Mouse (Mus musculus) WW6 (cell line): ENCODE measurements around the gene Stoml2.
"Not testable (repeated sequence)": the region's sequence is repeated elsewhere in the genome, so short reads cannot be mapped to it uniquely, and the experiment has no call there.

ENCODE experiments used
- DNase-seq: peaks from one replicate; pipeline ENCODE4 v3.0.0-alpha.2; 2013; ENCODE audit warnings: low read depth, low spot score

Gene Stoml2

DNA sequence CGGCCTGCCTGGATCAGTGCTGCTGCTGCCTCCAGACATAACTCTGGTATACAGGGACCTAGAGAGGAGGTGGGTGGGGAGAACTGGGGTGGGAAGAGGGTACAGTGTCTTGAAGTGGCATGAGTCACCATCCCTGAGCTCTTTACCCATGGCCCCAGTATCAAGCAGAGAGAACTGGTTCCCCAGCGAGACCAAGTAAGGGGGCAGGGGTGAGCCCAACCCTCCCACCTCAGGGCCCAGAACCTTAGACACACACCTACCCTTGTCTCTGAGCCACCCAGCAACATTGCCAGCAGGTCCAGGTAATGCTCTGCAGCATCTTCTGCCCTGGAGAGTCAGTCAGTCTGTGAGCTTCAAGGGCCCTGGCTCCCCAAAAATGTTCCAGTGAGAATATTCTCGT lies 26.6 kb downstream of the Stoml2 start:
- DNase-seq = no peak

DNA sequence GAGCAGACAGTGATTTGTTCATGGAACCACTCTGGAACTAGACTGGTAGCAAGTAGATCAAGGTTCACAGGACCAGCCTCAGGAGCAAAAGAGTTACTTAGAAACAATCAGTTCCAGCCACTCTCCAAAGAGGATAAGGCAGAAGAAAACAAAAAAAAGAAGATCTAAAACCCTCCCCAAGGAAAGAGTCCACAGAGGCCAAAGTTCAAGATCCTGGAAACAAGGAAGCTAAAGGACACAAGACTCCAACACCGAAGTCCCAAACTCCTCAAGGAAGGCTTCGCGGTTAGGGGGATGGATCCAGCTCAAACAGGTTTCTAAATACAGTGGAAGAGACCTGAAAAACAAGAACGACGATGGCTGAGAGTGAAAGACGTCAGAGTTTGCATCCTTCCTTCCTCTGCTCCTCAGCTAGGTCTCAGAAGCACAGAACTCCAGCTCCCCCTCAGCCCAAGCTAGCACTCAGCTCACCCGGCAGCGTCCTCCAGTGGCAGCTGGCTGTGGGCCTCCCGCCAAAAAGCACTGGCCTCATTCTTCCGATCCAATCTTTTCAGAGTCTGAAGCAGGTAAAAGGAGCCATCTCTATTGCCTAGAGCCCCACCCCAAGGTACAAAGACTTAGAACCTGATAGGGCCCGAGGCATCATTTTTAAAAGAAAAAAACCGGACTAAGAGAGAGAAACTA lies 28.6 kb downstream of the Stoml2 start:
- no peak for DNase-seq

- no peak for DNase-seq
Measured at GRCm38 (mm10) chr4:43001272-43001671, 30.2 kb downstream of the Stoml2 start.

- peak; percentile 95 for DNase-seq
Measured at GRCm38 (mm10) chr4:43000141-43000986, 31.1 kb downstream of the Stoml2 start, which contains the start of gene Vcp. Gene Vcp, minus strand, starts transcription at chr4:43000507.

GRCm38 (mm10) chr4:42999451-43000140 lies 31.9 kb downstream of the Stoml2 start:
- no peak for DNase-seq

- no peak for DNase-seq
Measured at GRCm38 (mm10) chr4:42998022-42998421, 33.5 kb downstream of the Stoml2 start.

- no peak for DNase-seq
Measured at GRCm38 (mm10) chr4:42988296-42988695, 43.2 kb downstream of the Stoml2 start.

DNA sequence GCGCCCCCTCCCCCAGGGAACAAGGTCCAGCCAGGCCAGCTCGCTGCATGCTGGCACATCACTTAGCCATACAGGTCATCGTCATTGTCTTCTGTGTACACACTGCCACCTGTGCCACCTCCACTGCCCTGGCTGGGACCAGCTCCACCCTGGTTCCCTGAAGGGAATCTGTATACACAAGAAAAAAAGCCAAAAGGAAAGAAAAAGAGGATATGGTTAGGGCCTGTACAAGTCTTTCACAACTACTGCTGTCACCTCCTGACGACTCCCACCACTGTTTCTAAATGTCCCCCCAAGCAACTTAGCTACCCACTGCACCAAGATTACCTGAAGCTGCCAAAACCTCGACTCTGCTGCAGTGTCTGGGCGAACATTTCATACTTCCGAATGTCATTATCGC lies 51.0 kb downstream of the Stoml2 start:
- not testable (repeated sequence) for DNase-seq

DNA sequence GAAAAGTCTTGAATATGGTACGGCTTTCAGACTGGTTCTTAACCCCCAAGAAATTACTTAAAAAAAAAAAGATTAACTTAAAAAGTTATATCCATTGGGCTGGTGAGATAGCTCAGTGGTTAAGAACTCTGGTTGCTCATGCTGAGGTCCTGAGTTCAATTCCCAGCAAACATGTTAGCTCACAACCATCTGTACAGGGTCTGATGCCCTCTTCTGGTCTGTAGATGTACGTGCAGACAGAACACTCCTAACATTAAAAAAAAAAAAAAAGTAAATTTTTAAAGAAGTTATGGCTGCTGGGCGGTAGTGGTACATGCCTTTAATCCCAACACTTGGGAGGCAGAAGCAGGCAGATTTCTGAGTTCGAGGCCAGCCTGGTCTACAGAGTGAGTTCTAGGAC lies 53.4 kb downstream of the Stoml2 start:
- DNase-seq = no peak
